Mouse (Mus musculus): Measurements from ENCODE around the gene Ccdc153. TPM values are rescaled to one million over a fixed set of nuclear protein-coding genes. Genes with fewer than 3 reads are reported as not detected.

Ccdc153 gene
- total RNA-seq, 2 experiments from 2014 or later = not detected

DNA sequence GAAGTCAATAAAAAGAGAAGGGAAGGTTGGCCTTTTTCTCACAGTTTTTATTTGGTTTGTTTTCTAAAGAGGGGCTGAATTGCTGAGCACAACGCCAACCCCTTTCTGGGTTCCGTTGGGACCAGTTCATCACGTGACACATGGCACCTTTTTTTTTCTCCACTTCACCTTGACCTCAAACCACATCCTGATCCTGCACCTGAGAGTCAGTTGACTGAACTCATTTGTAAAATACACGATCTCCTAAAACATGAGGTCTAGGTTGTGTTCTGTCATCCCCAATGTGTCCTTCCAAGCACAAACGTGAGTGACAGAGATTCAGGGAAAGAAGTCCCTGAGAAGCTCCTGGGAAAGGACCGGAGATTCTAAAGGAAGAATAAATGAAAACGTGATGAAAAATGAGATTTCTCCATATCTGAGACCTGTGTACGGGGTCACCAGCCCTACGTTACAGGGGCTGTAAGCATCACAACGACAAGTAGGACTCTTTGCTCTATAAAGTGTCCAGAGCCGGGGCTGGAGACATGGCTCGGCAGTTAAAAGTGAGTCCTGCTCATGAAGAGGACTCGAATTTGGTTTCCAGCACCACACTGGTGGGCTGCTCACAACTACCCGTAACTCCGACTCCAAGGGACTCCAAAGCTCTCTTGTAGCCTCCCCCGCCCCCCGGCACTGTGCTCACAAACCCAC, 1.8 kb upstream of the Ccdc153 start:
- intact Hi-C loops (cut with DNase I) = loop anchor here (1.0 to 10.0 kb wide), 3 partner anchors 30 to 254 kb away; partner anchors contain the start of gene Nlrx1
- no peak for DNase-seq

DNA sequence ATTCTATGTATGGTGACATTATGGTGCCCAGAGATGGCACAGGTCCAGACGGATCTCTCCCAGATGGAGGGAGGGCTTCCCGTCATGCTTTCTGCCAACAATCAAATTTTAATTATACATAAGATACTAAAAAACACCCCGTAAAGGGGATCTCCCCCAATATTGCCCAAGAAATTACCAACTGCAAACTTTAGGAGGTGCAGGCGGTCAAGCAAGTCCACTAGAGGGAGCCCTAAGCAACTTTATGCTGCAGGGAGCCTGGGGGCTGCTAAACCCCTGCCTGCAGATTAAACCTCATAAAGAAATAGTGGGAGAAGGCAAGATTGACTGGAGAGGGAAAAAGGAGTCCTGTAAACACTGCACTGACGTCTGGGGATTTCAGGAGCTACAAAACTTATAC, 1.0 kb upstream of the Ccdc153 start:
- intact Hi-C loops (cut with DNase I) = loop anchor here (1.0 to 10.0 kb wide), 3 partner anchors 29 to 255 kb away; partner anchors contain the start of gene Nlrx1
- peak; percentile 51 to 58 for DNase-seq

DNA sequence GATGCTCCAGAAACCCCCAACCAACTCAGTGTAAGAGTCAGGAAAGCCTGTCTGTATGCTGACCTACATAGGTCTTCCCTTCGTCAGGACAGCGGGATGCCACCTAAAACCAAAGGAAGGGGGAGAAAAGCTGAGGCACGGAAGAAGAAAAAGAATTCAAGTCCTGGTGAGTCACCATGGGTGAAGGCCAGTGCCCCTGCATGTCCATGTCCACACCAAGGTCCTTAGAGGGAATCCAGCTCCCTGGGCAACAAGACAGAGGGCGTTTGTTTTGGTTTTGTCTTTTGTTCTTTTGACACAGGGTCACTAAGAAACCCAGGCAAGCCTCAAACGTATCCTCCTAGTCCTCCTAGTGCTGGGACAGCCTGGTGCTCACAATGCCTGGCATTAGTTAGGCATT, 435 bp downstream of the Ccdc153 start:
- intact Hi-C loops (cut with DNase I) = no loop called here
- DNase-seq = no peak

DNA sequence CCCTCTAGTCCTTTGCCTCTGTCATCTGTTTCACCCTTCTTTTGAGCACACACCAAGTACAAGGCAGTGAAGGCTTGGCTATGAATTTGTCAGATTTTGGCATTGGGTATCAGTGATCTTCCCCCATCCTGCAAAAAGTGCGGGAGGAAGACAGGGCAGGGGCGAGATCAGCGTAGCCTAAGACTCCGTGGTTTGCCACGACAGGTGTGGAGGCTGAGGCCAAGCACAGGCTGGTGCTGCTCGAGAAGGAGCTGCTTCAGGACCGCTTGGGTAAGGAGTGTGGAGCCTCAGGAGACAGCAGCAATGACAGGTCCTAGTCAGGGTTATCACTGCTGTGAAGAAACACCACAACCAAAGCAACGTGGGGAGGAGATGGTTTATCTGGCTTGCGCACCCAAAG, 942 bp downstream of the Ccdc153 start:
- intact Hi-C loops (cut with DNase I) = no loop called here
- DNase-seq = no peak

DNA sequence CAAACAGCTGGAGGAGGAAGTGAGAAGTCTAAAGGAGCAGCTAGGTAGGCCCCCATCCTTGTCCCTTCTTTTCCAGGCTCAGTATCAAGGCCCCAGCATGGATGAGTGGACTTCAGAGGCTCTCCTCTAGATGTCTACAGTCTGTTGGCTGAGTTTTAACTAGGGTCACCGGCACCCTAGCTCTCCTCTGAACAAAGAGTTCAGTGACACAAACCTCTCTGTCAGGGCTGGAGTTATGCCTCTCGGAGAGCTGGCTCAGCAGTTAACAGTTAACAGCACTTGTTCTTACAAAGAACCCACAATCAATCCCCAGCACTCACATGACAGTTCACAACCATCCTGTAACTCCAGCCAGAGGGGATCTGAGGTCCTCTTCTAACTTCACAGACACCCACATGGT, 3.1 kb downstream of the Ccdc153 start:
- intact Hi-C loops (cut with DNase I) = no loop called here

DNA sequence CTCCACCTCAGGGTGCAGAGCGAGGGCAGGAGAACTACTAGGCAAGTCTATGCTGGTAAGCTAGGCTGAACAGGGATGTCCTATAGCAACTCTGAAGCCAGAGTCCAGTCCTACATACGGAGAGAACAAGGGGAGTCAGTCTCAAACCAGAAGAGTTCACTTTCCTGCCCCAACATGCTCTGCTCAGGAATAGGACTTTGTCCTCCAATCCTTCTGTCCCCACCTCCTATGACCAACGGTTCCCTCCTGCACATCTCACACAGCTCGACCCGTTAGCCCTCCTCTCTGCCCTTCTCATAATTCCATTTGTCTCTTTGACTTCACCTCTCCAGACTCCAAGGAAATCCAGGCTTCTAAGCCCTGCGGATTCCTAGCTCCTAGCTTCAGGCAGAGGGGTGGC, 7.4 kb downstream of the Ccdc153 start:
- no peak for DNase-seq
- intact Hi-C loops (cut with DNase I) = loop anchor here (5.0 kb wide), 1 partner anchor 109 kb away; no protein-coding TSS in a partner anchor

More for the DNA sequence above, 3.1 kb downstream of the Ccdc153 start:
- no peak for DNase-seq

DNA sequence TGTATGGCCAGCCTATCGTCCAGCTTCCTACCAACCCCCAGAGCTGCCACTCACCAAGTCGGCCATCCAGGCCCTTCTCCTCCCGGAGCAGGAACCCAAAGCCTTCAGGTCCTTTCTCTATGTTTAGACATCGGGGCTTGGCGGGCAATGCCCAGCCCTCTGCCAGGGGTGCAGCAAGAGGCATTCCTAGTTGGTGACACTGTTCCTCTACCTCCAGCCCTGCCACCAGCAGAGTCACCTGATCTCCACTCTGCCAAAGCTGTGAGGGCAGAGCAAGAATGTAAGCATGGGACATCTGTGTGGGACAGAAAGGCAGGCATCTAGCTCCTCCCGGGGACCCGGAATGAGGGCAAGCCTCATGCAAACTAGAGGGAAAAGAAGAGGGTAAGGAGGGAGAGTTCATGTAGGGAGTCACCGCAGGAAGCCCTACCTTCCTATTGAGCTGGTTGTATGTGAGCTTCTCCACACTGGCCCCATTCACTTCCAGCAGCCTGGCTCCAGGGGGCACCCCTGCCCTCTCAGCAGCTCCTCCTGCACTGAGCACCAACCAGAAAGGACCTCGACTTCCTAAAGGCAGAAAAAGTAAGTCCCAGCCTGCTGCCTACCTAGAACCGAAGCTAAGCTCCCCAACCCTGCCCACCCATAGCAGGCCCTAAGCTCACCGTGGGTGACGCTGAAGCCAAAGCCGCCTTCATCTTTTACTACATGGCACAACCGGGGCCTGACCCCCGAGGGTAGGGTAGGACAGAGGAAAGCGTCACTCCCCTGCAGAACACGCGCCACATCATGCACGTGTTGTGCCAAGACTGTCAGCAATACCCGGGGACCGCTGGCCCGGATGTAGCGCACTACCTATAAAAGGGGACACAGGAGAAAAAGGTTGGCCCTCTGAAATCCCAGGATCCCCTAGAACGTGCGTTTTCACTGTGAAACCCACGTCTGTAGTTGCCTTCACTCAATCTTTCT, 9.0 kb downstream of the Ccdc153 start:
- intact Hi-C loops (cut with DNase I) = loop anchor here (5.0 kb wide), 1 partner anchor 108 kb away; no protein-coding TSS in a partner anchor
- DNase-seq = peak; percentile 64 to 67

DNA sequence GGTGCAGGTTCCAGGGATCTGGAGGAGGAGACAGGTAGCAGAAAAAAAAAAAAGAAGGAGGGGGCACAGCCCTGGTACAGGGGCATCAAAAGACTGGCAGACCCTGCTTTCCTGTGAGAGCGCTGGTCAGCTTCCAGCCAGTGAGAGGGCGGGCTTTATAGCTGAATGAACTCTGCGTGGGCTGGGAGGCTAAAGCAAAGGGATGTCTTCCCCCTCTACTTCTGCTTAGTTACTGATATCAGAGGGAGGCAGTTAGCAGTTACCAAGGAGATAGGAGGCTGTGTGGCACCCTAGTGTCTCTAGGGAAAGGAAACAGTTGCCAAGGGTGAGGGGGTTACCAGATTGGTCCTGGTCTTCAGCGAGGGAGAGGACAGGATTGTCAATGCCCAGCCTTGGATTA, 10.0 kb downstream of the Ccdc153 start:
- intact Hi-C loops (cut with DNase I) = no loop called here
- no peak for DNase-seq

DNA sequence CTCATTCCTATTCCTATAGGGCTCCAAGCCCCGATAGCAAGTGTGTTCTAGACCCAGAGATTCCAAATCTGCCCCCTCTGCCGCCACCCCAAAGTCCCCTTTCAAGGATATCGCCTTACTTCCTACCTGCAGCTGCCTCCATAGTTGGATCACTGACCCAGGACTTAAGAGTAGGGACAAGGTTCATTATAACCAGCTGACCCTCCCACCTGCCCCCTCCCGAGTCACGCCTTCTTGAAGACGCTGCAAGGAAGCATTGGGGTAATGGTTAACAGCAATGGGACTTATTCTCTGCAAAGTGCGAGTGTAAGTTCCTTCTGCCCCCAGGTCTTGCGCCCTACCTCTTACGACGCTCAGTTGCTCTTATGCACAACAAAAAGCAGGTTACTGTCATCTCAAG, 10.8 kb downstream of the Ccdc153 start, which contains the start of gene Pdzd3:
Gene Pdzd3, minus strand, starts transcription at position 158 of the 400 bp plus-strand sequence.
- intact Hi-C loops (cut with DNase I) = no loop called here

DNA sequence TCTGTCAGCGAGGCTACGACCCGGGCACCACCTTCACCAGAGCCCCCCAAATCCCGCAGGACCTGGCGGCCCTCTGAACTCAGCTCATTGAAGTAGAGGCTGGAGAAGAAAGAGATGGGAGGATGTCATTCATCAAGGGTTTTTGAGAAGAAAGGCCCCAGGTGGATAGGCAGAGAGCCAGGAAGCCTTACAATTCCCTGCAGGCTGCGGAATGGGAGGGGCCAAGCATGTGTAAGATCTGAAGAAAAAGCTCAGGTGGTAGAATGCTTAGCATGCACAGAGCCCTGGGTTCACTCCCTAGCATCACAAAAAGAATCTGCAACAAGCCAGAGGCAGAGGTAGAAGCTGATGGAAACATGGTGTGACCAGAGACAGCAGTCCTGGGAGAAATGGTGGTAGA, 13.0 kb downstream of the Ccdc153 start:
- intact Hi-C loops (cut with DNase I) = no loop called here
- DNase-seq = no peak

More for the DNA sequence above, 10.8 kb downstream of the Ccdc153 start, which contains the start of gene Pdzd3:
- no peak for DNase-seq

DNA sequence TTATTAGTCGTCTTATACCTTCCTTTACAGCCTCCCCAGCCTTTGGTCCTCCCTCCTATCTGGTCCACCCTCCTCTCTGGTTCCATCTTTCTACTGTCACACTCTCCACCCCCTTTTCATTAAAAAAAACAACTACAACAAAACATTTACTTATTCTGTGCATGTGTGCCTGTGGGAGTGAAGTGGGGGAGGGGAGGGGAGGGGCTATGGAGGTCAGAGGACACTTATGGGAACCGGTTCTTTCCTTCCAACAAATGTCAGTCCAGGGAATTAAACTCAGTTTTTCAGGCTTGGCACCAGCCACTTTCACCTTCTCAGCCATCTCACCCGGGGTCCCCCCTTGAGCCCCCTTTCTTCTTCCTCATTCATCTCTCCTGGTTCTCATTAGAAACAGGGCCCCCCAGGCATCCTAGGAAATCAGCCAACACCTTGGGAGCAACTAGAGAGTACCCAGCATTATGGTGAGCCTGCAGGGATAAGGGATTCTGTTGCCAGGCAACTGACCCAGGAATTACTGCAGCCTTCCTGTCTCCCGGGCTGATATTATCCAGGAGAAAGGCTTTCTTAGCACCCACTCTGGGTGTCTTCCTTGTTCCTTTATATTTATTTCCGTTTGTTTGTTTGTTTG, 14.1 kb downstream of the Ccdc153 start:
- intact Hi-C loops (cut with DNase I) = no loop called here
- no peak for DNase-seq

DNA sequence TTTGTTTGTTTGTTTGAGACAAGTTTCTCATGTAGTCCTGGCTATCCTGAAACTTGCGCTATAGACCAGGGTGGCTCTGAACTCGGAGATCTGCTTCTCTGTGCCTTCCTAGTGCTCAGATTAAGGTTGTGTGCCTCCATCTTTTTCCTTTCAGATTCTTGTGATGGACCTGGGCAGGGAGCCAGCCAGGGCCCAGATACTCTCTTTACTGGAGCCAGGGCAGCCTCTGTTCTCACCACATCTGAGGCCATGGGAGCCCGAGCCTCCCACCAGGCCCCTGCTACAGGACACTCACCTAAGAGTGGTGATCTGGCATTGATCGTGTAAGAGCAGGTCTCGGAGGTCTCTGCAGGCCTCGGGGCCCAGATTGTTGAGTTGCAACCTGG, 14.7 kb downstream of the Ccdc153 start:
- DNase-seq = no peak
- intact Hi-C loops (cut with DNase I) = no loop called here

DNA sequence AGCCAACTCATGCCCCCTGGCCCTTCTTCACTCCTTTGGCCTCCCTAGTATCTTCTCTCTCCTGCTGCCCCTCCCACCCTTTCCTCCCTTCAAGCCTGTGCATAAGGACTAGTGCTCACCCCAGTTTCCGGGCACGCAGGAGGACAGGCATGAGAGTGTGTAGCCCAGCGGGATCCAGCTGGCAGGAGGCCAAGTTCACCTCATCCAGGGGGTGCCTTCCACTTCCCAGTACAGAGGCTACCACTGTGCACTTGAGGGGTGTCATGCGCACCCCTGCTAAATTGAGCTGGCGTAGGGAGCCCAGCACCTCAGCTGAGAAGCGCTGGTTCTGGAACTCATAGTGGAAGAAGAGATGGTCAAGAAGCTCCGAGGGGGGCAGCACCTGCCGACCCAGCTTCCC, 15.7 kb downstream of the Ccdc153 start:
- intact Hi-C loops (cut with DNase I) = no loop called here
- no peak for DNase-seq

DNA sequence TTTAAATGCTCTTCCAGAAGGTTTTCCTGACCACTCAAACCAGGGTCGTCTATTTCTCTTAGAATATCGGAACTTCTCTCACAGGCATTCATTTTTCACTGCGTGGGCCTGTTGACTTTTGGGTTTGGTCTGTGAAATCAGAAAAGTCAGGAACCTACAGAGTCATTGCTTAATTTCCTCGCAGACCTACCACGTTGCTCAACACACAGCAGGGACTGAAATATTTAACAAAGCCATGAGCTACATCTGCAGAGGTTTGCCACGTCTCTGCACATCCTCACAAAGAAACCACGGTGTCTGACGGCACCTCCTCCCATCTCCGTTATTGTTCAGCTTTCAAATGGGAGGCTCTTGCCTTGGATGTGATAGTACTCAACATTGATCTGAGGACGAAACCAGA, 18.5 kb downstream of the Ccdc153 start:
- intact Hi-C loops (cut with DNase I) = no loop called here
- DNase-seq = no peak

DNA sequence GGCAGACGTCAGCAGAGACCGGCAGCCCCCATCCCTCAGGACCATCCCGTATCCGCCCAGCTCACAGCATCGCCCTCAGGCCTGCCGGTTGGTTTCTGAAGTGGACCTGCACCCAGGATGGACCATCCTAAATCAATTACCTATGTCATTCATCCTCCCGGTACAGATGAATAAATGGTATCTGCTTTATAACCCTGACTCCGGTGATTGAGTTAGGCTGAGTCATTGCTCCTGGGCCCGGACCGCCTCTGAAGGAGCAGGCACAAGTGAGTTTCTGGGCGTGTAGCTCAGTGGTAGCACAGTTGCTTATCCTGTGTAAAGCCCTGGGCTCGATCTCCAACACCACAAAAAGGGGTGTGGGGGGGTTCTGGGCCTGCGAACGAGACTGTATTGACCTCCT, 20.9 kb downstream of the Ccdc153 start:
- intact Hi-C loops (cut with DNase I) = no loop called here

DNA sequence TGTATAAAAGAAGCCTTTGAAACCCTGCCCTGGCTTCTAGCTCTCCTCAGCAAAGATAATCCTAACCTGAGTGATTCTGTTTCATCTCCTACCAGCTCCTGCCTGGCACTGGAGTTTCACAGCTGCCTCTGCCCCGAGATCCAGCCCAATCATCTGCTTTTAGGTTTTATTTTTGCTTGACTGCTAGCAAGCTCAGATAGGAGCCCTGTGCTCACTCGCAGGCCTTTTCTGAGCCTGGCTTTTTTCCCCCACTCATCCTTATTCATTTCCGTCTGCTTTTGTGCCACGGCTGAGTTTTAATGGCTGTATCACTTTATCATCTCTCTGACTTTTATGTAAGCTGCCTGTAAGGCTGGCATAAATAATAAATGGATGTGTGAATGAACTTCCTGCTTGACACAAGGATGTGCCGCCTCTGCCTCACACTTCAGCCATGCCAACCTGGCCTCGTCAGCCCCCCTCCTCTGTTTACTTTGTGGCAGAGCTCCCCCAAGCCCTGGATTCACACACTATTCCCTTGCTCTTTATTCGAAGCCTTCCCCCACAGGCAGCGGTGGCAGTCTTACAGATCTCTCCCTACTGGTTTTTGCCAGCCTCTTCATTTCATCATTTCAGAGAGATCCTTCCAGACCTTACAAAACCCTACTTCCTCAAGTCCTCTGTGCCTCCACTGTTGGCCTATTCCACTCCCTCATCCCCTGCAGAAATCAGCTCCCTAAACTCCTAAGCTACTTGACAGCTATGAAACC, 26.2 kb downstream of the Ccdc153 start:
- no peak for DNase-seq
- intact Hi-C loops (cut with DNase I) = no loop called here

More for the DNA sequence above, 20.9 kb downstream of the Ccdc153 start:
- no peak for DNase-seq

DNA sequence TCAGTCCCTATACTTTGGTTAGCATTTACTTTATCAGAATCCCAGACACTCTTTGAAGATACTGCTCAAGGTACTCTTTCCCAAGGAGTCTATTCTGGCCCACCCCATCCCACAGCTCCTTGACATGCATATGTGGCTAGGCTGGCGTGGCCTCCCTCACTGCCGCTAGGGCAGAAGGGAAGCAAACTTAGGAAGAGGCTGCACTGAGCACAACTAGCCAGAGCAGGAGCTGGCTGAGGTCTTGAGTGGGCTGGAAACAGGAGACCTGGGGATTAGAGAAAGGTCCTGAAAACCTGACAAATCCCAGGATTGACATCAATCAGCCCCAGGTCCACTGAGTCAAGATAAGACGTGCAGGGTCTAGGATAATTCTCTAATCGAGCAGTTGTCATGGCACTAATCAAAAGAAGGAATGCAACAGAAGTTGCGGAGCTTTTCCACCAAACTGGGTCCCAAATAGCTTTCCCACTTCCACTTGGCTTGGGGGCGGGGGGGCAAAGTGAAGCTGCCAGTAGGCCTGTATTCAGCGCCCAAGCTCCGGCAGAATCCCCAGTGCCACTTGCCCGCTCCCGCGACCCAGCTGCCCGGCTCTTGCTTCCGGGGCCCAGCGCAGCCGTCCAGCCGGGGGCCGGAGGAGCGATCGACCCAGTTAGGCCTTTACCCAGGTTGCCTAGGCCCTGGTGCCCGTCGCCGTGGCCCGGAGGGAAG, 27.0 kb downstream of the Ccdc153 start:
- intact Hi-C loops (cut with DNase I) = loop anchor here (2.0 kb wide), 1 partner anchor 29 kb away; no protein-coding TSS in a partner anchor
- peak; percentile 32 to 49 for DNase-seq

DNA sequence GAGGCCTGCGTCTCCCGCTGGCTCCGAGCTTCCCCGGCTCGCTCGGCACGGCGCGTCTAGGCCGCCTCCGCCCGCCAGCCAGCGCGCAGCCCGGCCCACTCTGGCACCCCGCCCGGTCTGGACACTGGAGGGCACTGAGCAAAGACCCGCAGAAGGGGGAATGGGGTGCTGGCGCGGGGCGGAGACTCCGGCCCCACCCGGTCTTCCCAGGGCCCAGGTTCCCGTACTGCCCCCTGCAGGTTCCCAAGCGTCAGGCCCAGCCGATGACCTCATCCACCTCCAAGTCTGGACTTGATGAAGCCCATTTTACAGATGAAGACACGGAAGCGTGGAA, 27.5 kb downstream of the Ccdc153 start:
- intact Hi-C loops (cut with DNase I) = loop anchor here (2.0 kb wide), 1 partner anchor 29 kb away; no protein-coding TSS in a partner anchor
- DNase-seq = peak; percentile 91 to 92

DNA sequence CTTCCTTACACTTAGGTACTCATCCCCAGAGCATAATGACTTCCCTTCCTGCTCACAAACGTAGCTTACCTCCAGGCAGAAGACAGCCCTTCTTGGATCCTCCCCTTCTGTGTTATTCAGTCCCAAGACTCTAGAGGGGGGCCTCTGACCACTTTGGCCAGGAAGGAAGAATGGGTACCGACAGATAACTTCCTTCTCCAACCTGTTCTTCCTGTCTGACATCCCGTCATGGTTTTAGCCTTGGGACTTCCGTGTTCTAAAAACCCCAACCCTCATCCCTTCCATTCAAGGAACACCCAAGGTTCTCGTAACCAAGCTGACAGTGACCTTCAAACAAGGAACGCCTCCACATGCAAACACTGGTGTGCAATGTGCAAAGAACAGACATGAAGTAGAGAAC, 28.0 kb downstream of the Ccdc153 start, which contains the start of gene Nlrx1:
Gene Nlrx1, minus strand, starts transcription at position 168 of the 400 bp plus-strand sequence.
- intact Hi-C loops (cut with DNase I) = loop anchor here (2.0 kb wide), 1 partner anchor 30 kb away; no protein-coding TSS in a partner anchor
- no peak for DNase-seq

All from heart, postnatal 36 days (tissue).